Mouse (Mus musculus) kidney, adult 9 months (tissue): ENCODE measurements around the gene Gm20605.
A peak's percentile ranks its signal among the peaks of the same experiment; 100 is the strongest.

Source experiments
- DNase-seq: peaks from one replicate; pipeline ENCODE4 v3.0.0; 2022

The Gm20605 gene

DNA sequence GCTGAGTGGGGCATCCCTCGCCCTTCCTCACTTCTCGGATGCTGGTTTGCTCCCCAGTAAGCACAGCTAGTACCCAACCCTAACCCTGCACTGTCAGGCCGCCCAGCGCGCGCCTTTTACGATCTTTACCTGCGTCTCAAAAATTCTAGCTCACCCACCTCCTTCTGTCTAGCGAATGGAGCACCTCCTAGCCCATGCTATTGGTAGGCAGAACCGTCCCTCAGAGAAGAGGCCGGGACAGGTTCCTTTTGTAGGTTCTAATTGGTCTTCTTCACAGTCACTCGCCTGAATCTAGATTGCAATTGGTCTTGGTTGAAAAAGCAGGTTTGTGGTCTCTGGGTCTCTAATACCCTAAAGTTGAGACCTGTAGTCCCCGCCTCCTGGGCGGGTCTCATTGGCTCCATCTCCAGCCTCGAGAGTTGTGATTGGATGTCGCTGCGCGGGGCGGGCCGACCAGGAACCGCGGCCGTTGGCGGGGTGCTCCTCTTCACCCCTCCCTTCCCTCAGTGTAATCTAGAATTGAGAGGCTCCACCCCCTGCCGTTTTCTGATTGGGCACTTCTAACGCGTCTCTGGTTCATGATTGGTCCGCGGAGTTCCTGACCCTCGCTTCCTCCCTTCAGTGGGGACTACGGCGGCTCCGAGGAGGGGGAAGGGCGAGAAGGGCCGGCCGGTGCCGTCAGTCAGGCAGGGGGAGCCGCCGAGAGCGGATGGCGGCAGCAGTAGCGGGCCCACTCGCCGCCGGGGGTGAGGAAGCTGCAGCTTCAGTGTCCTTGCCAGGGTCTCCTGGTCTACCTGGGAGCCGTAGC, at the start of gene Gm20605, which contains the start of the genes Fbxo24 and Lrch4:
Gene Gm20605 (plus strand): TSS at position 678 of the 808 bp plus-strand sequence.
Gene Fbxo24 (minus strand): TSS at position 505 of the 808 bp plus-strand sequence.
Gene Lrch4 (plus strand): TSS at position 624 of the 808 bp plus-strand sequence.
- peak; percentile 100 for DNase-seq

DNA sequence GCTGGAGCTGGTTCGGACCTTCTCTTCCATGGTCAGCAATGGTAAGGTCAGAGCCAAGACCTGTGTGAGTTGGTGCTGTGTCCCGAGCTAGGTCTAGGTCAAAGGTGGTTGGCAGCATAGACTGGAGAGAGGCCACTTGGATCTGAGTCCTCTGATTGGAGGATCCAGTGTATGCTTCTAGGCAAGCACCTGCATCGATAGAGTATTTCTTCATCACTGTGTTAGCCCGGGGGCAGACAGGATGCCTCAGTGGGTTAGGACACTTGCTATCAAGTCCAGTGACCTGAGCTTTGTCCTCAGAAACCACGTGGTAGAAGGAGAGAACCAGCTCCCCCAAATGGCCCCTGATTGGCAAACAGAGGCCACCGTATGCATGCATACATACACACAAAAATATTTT, 48.7 kb upstream of the Gm20605 start:
- no peak for DNase-seq

DNA sequence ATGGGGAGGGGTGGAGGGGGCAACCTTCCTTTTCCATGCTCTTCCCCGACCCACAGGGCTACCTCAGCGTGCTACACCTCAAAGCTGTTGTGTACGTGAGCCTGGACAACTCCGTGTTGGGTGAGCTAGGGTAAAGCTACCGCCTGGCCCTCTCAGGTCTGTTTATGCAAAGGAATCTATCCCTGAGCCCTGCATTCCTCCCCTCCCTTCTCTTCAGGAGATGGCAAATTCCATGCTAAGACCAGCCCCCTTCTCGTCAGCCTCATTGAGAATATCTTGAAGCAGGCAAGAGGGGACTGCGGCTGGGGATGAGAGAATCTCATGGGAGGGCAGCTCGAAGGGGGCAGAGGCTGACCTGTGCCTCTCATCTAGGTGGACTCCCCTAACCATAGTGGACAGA, 46.3 kb upstream of the Gm20605 start:
- DNase-seq = no peak

DNA sequence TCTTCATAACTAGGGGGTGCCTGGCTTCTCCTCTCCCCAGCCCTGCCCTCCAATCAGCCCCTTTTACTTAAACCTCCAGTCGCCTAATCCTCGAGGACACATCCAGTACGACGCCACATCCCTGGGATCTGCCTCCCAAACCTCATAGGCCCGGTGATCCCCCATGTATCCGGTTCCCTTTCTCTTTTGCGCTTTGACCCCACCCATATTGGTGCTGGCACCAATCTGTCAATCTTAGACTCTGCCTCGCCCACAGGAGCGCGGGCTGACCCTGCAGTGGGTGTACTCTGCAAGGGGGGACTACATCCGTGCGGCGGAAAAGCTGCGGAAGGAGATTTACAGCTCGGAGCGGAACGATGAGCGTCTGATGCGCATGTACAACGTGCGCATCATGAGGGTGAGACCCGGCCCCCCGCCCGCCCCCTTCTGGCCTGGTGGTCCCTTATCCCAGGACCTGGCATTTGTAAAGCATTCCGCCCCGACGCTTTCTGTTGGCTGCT, 45.3 kb upstream of the Gm20605 start:
- DNase-seq = no peak

DNA sequence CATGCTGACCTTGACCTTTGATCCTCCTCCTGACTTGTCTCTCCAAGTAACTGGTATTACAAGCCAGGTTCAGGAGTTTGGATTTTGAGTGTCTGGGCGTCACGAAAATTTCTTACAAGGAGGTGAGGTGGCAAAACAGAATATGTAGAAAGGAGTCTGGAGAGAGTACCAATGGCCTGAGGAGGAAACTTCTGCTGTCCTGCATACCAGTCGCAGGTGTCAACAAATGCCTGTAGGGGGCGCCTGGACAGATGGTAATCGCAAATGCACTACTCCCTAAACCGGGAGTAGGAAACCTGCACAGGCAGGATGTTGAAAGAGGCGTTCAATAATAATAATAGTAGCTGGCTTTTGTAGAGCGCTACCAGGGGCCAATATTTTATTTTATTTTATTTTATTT, 44.0 kb upstream of the Gm20605 start:
- peak; percentile 78 for DNase-seq

DNA sequence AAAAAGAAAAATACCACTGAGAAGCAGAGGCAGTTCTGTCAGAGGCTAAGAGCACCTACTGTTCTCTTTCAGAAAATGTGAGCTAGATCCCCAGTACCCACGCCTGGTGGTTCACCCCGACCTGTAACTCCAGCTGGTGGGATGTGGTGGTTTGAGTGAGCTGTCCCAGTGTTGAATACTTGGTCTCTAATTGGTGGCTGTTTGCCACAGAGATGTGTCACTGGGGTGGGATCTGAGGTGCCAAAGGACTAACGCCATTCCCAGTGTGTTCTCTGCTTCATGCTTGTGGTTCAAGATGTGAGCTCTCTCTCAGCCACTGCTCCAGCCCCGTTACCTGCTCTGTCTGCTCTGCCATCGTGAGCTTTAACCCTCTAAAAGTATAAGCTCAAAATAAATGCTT, 38.5 kb upstream of the Gm20605 start:
- no peak for DNase-seq

DNA sequence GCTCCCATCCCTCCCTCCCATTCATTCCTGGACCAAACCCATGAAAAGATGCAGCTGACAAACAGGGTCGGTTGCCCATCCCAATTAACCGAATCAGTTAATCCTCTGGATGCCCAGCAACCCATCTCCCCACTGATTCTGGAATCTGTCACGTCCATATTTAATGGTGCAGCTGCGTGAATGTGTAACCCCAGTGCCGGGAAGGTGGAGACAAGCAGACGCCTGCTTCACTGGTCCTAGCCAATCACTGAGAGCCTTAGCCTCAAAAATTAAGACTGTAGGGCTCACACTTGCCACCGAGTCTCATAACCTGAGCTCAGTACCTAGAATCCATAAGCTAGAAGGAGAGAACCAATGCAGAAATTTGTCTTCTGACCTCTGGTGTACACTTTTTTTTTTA, 33.1 kb upstream of the Gm20605 start:
- DNase-seq = no peak

DNA sequence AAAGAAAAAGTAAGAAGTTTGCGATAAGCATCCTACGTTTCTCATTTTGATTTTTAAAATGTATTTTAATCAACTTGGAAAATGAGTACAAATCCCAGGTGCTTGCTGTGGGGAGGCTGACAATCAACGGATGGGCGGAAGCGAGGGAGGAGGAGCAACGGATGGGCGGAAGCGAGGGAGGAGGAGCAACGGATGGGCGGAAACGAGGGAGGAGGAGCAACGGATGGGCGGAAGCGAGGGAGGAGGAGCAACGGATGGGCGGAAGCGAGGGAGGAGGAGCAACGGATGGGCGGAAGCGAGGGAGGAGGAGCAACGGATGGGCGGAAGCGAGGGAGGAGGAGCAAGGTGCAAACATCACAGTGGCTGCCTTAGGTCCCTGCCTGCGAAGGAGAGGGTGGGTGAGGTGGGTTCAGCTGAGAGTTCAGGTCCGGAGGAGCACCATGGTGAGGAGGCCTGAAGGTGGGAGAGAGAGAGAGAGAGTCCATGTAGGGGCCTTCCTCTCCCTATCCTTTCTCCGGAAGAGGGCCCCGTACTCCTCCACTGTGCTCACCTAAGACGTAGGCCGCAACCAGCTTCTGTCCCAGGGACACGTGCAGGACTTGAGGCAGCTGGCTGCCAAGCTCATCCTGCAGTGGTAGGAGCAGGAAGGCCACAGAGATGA, 32.2 kb upstream of the Gm20605 start:
- no peak for DNase-seq

DNA sequence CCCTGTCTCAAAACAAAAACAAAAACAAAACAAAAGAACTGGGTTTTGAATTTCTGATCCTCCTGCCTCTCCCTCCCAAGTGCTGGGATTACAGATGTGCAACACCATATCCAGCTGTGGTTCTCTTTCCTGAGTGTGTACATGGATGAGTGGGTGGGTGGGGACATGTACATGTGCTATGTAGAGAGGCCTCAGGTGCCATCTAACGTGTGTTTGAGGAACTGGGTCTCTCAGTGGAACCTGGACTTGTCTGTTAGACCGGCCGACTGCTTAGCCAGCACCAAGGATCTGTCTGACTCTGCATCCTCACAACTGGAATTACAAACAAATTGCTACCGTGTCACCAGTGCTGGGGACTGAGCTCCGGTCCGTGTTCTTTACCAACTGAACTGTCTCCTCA, 31.4 kb upstream of the Gm20605 start:
- no peak for DNase-seq

DNA sequence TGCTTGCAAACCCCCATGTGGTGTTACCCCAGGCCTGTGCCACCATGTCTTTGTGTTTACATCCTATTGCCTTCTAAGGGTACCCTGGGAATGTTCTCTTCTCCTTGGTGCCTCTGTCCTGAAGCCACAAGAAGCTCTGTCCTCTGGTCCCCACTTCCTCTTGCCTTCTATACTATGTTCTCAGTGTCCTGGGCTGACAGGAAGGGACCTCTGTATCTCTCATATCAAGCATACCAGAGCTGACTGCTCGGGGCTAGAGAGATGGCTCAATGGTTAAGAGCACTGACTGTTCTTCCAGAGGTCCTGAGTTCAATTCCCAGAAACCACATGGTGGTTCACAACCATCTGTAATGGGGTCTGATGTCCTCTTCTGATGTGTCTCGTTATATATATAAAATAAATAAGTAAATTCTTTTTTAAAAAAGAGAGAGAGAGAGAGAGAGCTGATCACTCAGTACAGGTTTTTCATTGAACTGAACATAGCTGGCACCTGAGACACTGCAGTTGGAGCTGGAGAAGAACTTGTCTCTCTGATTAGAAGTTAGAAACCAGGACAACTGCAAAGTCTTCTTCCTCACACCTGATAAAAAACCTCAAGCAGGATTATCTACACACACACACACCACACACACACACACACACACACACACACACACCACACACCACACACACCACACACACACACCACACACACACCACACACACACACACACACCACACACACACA, 30.7 kb upstream of the Gm20605 start:
- no peak for DNase-seq

DNA sequence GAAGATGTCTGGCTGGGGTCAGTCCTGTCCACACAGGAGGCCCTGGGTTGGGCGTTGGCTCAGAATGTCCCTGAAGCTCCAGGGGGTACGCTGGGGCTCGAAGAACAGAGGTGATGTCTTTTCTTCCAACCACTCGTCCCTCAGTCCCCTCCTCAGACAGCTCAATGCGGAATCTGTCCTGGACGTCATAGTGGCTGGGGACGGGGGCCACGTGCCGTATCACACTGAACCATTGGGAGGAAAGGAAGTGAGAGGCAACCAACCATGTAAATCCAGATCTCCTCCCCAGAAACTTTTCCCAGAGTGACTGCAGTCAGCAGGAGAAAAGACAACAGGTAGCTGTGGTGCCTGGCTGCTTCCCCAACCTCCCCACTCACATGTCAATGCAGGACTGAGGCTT, 29.4 kb upstream of the Gm20605 start:
- no peak for DNase-seq

DNA sequence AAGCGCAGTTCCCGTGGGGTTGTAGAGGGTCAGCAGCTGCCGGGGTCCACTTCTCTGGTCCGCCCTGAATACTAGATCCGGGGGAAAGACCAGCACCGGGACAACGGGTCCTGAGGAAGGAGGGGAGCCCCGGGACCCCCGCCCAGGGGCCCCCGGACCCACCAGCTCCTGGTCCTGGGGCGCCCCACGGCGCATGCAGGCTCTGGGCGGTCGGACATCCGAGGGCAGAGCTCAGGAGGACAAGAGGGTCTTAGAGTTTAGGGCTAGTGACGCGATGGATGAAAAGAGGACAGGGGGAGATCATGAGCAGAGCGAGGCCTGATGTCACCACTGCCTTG, 28.7 kb upstream of the Gm20605 start:
- DNase-seq = no peak

DNA sequence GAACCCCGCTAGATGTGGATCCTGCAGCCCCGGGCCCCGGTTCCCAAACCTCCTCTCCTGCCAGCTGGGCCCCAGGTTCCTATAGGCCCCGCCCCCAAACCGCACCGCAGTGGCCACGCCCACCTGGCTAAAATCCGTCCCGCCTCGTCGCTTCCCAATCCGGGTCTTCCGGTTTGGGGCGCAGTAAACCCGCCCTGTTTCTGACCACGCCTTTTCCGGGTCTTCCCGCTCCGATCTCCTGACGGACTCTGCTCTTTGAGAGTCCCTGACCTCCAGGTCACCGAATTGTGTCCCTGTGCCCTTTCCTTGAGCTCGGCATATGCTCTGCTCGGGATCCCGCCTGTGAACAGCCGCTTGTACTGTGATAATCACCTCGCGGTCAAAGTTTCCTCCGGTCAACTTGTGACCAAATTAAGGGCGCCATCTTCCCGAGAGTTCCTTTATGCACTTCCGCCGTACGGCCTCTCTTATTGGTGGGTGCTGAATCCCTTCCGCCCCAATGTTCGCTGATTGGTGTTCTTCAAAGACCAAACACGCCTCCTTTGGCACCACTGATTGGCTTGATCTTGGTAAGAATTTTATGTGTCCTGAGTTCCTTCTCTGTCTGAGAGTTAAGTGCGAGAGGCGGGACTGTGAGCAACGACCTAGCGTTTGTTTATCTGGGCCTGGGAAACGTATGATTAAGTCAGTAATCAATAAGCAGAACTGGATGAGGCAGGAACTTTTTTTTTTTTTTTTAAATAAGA, 28.2 kb upstream of the Gm20605 start, which contains the start of gene Mospd3:
Gene Mospd3 (minus strand): TSS at position 440 of the 746 bp plus-strand sequence.
- DNase-seq = peak; percentile 99

DNA sequence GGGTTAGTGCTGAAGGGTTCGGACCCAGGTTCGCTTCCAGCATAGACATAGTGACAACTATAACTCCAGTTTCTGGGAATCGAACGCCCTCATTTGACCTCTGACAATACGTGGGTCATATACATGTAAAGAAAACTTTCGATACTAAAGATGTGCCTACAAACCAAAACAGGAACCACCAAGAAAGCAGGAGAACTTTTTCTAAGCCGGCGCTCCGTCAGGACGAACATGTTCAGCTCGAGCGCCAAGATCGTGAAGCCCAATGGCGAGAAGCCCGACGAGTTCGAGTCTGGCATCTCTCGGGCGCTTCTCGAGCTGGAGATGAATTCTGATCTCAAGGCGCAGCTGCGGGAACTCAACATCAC, 27.6 kb upstream of the Gm20605 start:
- peak; percentile 33 for DNase-seq

DNA sequence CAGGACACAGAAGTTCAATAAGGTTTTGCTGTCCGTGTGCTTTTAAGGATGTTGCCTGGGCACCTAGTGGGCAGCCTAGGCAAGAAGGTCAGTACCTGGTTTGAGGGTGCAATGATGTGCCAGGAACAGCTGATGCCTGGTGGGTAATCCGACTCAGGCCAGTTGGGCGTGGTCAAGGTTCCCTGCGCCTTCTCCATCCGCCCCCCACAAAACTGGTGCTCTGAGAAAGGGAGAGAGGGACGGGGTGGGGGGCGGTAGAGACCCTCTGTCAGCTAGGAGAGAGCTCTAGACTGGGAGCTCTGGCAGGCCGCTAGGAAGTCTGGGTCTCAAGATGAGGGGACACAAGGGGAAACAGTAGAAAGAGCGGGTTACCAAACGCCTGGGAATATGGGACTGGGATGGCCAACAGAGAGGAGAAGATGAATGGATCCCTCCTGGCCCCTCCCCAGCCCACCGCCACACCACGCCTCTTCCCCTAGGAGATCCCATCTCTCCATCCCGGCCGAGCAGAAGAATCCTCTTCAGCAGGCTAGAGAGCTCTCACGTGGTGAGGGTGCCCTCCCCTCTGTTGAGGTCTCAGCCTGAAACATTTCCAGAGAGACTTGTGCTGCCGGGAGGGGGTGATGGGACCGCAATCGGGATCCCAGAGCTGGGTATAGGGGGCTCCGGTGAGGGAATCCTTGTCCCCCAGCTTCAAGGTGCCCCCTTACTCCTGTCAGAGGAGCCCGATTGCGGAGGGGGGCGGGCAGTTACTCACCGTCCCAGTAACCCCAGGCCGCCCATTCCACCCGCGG, 20.9 kb upstream of the Gm20605 start:
- no peak for DNase-seq

DNA sequence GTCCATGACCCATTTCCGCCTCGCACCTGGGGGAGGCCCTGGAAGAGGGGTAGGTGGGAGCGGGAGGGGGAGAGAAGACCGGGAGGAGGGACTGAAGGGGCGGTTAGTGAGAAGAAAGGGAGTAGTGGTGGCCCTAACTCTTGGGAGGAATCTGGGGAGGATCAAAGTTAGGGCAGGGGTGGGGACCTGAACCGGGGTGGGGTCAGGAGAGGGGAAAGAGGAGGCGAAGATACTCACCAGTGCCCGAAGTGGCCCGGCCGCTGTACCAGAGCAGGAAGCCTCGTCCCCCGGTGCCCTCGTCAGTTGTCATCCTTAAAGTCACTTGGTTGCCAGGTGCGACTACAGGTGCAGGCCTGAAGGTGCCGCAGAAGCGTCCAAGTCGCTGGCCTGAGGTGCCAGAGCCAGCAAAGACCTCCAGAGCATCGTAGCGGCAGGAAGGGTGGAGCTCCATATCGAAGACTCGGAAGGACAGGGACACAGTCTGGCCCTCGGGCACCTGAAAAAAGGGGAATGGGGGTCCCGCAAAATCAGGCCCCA, 20.3 kb upstream of the Gm20605 start:
- no peak for DNase-seq

DNA sequence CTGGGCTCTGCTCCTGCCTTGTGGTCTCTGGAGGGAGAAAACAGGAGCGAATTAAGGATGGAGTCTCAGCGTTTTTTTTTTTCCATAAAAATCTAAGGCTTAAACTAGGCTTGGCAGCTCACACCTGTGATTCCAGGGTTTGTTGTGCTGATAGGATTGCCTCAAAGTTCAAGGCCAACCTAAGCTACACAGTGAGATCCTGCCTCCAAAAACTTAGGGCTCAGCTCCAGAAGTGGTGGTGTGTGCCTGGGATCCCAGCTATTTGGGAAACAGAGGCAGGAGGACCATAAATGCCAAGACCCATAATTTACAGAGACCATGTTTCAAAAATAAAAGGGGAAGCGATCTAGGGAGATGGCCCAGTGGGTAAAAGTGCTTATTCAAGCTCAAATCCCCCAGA, 19.7 kb upstream of the Gm20605 start:
- DNase-seq = no peak

DNA sequence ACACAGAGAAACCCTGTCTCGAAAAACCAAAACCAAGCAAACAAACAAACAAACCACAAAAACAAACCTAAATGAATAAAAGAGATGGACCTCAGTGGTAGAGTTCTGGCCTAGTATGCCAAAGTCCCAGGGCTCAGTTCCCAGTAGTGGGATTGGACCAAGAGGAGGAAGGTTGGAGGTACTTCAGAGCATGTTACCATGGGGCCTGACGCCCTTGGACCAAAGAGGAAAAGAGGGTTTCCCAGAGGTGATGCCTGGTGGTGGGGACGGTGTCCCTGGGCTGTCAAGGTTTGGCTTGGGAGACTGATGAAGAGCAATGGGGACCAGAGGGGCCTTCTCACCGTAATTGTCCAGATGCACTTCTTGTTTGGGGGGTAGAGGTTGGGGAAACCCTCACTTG, 18.9 kb upstream of the Gm20605 start:
- no peak for DNase-seq

DNA sequence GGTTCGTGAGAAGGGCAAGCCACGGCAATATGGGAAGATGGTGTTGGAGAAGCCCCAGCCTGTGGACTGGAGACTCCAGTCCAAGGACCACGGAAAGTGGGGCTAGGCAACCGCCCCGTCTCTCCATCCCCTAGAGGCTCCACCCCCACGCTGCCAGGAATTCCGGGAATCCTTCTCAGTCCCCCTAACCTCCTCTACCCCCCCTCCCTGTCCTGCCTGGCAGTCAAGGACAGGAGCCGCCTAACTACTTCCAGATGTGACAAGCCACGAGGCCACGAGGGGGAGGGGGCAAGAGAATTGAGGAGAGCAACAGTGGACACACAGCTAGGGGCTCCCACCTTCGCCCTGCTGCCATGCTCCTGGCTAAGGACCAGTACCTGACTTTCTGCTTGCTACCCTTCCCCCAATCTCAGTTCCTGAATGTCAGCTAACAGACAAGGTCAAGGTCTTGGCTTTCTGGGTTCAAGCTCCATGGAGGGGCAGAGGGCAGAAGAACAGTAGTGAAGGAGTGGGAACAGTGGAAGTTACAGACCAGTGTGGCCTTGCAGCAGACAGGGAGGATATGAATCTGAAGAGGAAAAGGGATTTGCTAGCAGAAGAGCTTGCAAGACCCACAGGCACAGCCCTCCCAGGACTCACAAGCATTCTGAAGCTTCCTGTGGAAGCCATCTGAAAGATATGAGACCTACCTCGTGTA, 18.3 kb upstream of the Gm20605 start:
- DNase-seq = peak; percentile 72

DNA sequence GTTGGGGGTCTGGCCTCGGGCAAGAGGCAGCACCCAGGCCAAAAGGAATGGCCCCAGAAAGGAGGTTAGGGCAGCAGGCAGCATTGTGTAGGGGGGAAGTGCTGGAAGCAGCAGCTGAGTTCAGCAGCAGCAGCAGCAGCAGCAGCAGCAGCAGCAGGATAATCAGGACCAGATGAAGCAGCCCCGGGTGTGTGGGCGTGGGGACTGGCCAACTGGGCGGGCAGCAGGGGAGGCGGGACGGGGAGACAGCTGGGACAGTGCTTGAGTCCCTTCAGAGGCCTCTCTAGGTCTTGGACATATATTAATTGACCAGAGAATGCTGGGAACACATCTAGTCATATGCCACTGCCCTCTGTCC, 17.8 kb upstream of the Gm20605 start:
- peak; percentile 36 for DNase-seq

DNA sequence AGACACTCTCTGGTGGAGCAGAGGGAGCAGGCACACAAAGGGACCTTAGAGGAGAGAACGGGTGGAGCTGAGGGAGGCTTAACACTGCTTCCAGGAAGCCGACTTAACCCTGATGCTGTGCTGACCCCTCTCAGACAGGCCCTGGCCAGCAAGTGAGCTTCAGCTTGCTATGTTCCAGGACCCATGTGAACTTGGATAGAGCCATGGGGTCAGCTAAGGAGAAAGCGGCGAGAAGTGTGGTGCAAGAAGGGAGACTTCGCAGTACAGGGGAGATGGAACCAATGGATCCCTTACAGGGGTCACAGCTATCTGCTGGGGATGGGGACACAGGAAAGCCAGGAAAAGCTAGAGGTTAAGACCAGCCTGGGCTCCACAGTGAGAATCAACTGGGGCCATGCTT, 15.9 kb upstream of the Gm20605 start:
- DNase-seq = no peak
